Mouse (Mus musculus): ENCODE results near the gene Cd55b. TPM values are rescaled to one million over a fixed set of nuclear protein-coding genes. Genes with fewer than 3 reads are reported as not detected.
"Not testable (repeated sequence)": the region's sequence is repeated elsewhere in the genome, so short reads cannot be mapped to it uniquely, and the experiment has no call there.

Gene Cd55b
- polyA plus RNA-seq, 1 experiment from 2014 or later: not detected

DNA sequence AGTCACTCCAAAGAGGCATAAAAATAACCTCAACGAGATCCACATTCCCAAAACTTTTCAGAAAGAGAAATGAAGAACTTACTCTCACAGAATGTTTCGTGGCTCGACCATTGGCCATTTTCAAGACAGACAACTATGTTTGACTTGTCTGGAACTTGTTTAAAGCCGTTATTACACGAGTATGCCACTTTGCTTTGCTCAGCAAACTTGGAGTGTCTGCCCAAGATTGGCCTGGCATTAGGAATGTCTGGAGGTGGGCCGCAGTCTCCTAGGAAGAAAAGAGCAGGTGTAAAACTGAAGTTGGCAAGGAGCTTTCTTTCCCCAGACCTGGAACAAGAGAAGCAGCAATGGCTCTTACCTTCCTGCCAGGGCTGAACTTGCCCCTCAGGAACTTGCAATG, 776 bp downstream of the Cd55b start:
- not testable (repeated sequence) for H3K36me3 ChIP-seq; H3K4me3 ChIP-seq; H3K27ac ChIP-seq (ENCODE audit: poor library complexity, severe bottlenecking); ATAC-seq (ENCODE audit: insufficient number of reproducible peaks, low FRiP score); H3K4me1 ChIP-seq (replicated peaks); H3K9me3 ChIP-seq (replicated peaks); H3K4me2 ChIP-seq; H3K9ac ChIP-seq; H3K27me3 ChIP-seq (replicated peaks)
- no CpG with 5 or more reads among the region's 6 CpGs for WGBS

DNA sequence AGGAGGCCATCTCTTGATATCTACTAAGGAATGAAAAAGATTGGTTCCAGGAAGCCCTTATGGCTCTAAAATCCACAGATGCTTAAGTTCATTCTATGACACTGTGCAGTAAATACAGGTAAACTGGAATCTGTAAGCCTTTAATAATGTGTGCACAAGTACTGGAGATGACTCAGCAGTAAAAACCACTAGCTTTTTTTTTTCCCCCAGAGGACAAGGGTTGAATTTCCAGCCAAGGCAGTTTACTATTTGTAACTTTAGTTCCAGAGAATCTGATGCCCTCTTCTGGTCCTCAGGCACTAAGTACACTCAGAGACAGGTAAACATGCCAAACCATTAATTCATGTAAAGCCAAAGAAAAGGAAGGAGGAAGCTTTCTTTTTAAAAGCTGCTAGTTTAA, 25.7 kb downstream of the Cd55b start:
- ATAC-seq (ENCODE audit: insufficient number of reproducible peaks, low FRiP score); H3K4me1 ChIP-seq (replicated peaks); H3K9me3 ChIP-seq (replicated peaks); H3K9ac ChIP-seq; H3K27ac ChIP-seq (ENCODE audit: poor library complexity, severe bottlenecking); H3K27me3 ChIP-seq (replicated peaks); H3K36me3 ChIP-seq; H3K4me2 ChIP-seq; H3K4me3 ChIP-seq: not testable (repeated sequence)

DNA sequence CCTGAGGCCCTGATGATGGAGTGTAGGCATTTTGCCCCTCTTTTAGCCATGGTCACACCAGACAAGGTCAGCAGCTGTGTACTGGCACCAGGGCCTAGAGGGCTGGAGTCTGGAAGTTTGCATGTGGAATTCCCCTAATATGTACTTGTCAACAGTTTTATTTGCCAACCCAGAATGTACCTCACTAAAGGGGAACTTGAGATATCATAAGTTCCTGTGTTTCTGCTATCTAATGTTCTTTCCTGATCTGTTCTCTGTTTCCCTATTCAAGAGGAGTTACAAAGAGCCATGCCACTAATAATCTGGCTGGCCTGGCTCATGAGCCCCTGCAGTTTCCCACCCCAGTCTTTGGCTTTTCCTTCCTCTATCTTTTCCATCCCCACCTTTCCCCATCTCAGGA, 35.5 kb downstream of the Cd55b start:
- H3K27ac ChIP-seq (ENCODE audit: poor library complexity, severe bottlenecking); H3K4me1 ChIP-seq (replicated peaks); H3K9ac ChIP-seq; H3K9me3 ChIP-seq (replicated peaks); H3K4me2 ChIP-seq; H3K27me3 ChIP-seq (replicated peaks); H3K36me3 ChIP-seq; H3K4me3 ChIP-seq; ATAC-seq (ENCODE audit: insufficient number of reproducible peaks, low FRiP score): not testable (repeated sequence)

DNA sequence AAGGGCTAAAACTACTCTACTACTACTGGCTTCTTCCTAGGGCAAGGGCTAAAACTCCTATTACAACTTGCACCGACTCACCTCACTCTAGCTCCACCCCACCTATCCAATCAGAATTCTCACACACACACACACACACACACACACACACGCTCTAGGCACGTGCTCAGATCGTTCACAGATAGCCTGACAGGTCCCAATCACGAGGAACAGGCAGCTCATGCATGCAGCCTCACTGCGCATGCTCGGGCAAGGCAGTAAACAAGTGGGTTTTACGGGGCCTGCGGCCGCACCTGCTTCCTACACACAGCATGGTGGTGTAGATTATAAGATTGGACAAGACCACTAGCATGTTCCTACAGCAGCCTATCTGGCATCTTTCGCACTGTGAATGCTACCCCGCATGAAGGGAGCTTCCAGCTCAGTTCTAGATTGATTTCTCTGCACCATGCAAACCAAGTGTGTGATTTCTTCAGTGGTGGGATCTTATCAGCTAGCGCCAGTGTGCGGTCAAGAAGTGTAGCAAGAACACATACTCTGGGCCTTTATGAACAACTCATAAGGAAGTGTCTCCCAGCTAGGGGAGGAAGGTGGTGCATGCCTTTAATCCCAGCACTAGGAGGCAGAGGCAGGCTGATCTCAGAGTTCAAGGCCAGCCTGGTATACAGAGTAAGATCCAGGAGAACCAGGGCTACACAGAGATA, 44.9 kb downstream of the Cd55b start:
- H3K4me3 ChIP-seq: no peak overlapping the region
- H3K9ac ChIP-seq: no peak overlapping the region
- ATAC-seq (ENCODE audit: insufficient number of reproducible peaks, low FRiP score): no peak
- H3K27me3 ChIP-seq (replicated peaks): no peaks in the 10 kb centered on the region
- no peaks in the 10 kb centered on the region for H3K36me3 ChIP-seq
- no peaks in the 10 kb centered on the region for H3K9me3 ChIP-seq (replicated peaks)
- H3K27ac ChIP-seq (ENCODE audit: poor library complexity, severe bottlenecking): no peak overlapping the region
- H3K4me2 ChIP-seq: no peak overlapping the region
- peaks cover 12% of the 10 kb centered on the region for H3K4me1 ChIP-seq (replicated peaks)
- 87% methylated on average over 14 of the region's 14 CpGs for WGBS

- Histone ChIP-seq H3K4me2 (no peak overlapping the region), H3K36me3 (no peaks in the 10 kb centered on the region), H3K4me3 (no peak overlapping the region), H3K9me3 (replicated peaks) (no peaks in the 10 kb centered on the region), H3K4me1 (replicated peaks) (peaks cover 12% of the 10 kb centered on the region), H3K27ac (ENCODE audit: poor library complexity, severe bottlenecking) (no peak overlapping the region), H3K9ac (no peak overlapping the region), H3K27me3 (replicated peaks) (no peaks in the 10 kb centered on the region)
- ATAC-seq (ENCODE audit: insufficient number of reproducible peaks, low FRiP score): no peak; the same call in 1 of the 2 replicates
- 32% methylated on average over 3 of the region's 3 CpGs for WGBS
Observed at GRCm38 (mm10) chr1:130374173-130374785, 48.5 kb downstream of the Cd55b start.

DNA sequence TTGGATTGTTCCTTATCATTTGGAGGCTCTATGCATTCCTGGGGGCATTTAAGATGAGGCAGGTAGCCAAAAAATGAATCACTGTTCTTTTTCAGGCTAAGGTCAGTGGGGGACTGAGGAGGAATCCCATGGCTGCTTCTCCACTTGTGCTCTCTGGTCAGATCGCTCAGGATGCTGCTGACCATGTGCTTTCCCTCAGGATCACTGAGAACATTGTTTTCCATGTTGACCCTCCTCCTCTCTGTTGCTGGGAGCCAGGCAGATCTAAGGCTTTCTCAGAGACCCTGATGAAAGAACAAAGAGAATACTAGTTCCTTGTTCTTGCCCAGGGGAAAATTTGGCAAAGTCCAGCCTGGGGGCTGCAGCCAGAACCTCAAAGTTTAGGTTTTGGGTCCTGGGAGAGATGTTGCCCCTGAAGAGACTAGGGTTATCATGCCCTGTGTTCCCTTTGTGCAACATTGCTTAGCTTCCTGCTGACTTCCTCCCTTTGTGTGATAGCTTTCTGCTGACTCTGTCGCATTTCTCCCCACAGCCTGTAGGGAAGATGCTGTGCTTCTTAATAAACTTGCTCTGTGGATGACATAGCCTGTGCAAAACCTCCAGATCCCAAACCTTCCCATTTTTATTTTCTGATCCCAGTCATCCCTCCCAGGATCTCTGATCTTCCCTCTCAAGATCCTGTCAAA, 49.3 kb downstream of the Cd55b start:
- Histone ChIP-seq H3K36me3 (no peaks in the 10 kb centered on the region), H3K4me2 (no peak overlapping the region), H3K9me3 (replicated peaks) (no peaks in the 10 kb centered on the region), H3K27me3 (replicated peaks) (no peaks in the 10 kb centered on the region), H3K9ac (no peak overlapping the region), H3K4me1 (replicated peaks) (peaks cover 12% of the 10 kb centered on the region), H3K27ac (ENCODE audit: poor library complexity, severe bottlenecking) (no peak overlapping the region), H3K4me3 (no peak overlapping the region)
- ATAC-seq (ENCODE audit: insufficient number of reproducible peaks, low FRiP score): 0 out of 2 replicates have a peak, but pooled peaks have one; percentile 30
- 0% methylated on average over 2 of the region's 2 CpGs for WGBS

DNA sequence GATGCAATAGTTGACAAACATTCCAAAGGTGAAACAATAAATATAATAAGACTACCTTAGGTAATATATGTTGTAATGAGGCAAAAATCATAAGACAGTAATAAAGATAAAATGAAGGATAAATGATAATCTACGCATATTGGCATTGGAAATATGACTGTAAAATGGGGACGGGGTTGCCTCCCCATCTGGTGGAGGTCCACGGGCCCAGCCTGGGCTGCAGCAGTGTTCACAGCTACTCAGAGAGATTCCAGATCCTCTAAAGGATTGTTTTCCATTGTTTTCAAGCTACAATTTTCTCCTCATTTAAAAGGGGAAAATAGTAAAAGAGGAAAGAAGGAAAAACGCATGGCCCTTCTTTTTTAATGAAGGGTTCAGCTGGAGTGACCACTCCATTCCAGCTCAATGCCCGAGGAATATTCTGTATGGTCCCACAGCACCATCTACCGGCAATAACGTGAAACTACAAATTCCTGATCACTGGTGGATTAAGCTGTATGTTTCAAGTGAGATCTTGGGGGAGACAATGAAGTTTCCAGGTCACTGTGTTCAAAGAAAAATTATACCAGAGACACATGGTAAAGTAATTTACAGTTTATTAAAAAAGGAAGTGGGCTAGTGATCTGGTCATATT, 50.8 kb downstream of the Cd55b start:
- Histone ChIP-seq H3K9me3 (replicated peaks) (no peaks in the 10 kb centered on the region), H3K9ac (no peak overlapping the region), H3K4me2 (no peak overlapping the region), H3K36me3 (no peaks in the 10 kb centered on the region), H3K27ac (ENCODE audit: poor library complexity, severe bottlenecking) (no peak overlapping the region), H3K4me1 (replicated peaks) (peaks cover 12% of the 10 kb centered on the region), H3K4me3 (no peak overlapping the region), H3K27me3 (replicated peaks) (no peaks in the 10 kb centered on the region)
- 34% methylated on average over 7 of the region's 7 CpGs for whole genome bisulfite sequencing
- ATAC-seq (ENCODE audit: insufficient number of reproducible peaks, low FRiP score): no peak

GRCm38 (mm10) chr1:130371291-130371690, 51.5 kb downstream of the Cd55b start:
- H3K4me3 ChIP-seq: no peak overlapping the region
- 0 out of 2 replicates have a peak, but pooled peaks cover 1% of the 10 kb centered on the region for H3K9me3 ChIP-seq (replicated peaks)
- WGBS: 82% methylated on average over 5 of the region's 5 CpGs
- H3K36me3 ChIP-seq: no peaks in the 10 kb centered on the region
- no peak for ATAC-seq (ENCODE audit: insufficient number of reproducible peaks, low FRiP score)
- peaks cover 12% of the 10 kb centered on the region for H3K4me1 ChIP-seq (replicated peaks)
- H3K9ac ChIP-seq: no peak overlapping the region
- no peaks in the 10 kb centered on the region for H3K27me3 ChIP-seq (replicated peaks)
- H3K4me2 ChIP-seq: no peak overlapping the region
- H3K27ac ChIP-seq (ENCODE audit: poor library complexity, severe bottlenecking): no peak overlapping the region

DNA sequence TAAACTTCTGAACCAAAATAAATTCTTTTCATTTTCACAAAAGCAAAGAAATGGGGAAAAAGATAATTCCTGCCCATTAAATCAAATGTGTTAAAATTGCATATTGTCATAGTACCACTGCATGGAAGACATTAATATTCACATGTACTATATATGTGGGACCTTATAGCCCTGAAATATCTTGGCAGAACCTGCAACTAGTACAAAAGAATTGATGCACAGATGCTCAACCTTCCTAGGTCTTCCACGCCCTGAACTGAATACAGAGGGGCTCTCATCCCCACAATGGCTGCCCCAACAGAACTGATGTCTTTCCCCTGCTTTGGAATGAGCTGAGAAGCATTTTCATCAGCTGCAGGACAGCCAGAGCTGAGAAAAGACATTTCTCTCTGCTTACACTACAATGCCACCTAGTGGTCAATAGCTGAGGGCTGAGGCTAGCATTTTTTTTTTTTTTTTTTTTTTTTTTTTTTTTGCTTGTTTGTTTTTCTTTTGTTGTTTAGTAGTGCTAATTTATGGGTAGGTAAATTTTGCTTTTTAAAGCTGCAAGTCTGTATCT, 72.7 kb downstream of the Cd55b start:
- Histone ChIP-seq H3K9ac (no peak overlapping the region), H3K9me3 (replicated peaks) (no peaks in the 10 kb centered on the region), H3K4me1 (replicated peaks) (no peaks in the 10 kb centered on the region), H3K27ac (ENCODE audit: poor library complexity, severe bottlenecking) (no peak overlapping the region), H3K4me2 (no peak overlapping the region), H3K27me3 (replicated peaks) (no peaks in the 10 kb centered on the region), H3K4me3 (no peak overlapping the region), H3K36me3 (no peaks in the 10 kb centered on the region)
- ATAC-seq (ENCODE audit: insufficient number of reproducible peaks, low FRiP score): no peak
- WGBS: 11% methylated on average over 1 of the region's 1 CpGs

DNA sequence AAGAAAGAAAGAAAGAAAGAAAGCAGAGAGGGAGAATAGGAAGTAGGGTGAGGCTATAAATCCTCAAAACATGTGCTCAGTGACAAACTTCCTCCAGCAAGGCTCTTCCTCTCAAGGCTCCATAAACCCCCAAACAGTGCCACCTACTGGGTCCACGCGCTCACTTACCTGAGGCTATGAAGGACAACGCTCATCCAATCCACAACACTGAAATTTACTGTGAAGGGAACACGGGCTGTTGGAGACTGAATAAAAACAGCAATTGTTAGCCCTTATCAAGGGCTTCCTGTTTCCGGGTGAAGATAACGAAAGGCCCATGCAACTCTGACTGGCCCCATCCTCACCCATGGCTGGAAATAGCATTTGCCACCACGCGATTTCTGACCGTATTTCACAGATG, 80.4 kb downstream of the Cd55b start:
- WGBS: 46% methylated on average over 9 of the region's 9 CpGs
- ATAC-seq (ENCODE audit: insufficient number of reproducible peaks, low FRiP score): no peak

More for the DNA sequence above, 80.4 kb downstream of the Cd55b start:
- Histone ChIP-seq H3K27me3 (replicated peaks) (no peaks in the 10 kb centered on the region), H3K9me3 (replicated peaks) (no peaks in the 10 kb centered on the region), H3K4me1 (replicated peaks) (peaks cover 4% of the 10 kb centered on the region), H3K4me2 (no peak overlapping the region), H3K9ac (no peak overlapping the region), H3K4me3 (no peak overlapping the region), H3K36me3 (no peaks in the 10 kb centered on the region), H3K27ac (ENCODE audit: poor library complexity, severe bottlenecking) (no peak overlapping the region)

Measured in heart, embryonic 12.5 days (tissue).